Mouse (Mus musculus) myocyte (in vitro differentiated cells): ENCODE results near the gene Slc22a15. TPM values are rescaled to one million over a fixed set of nuclear protein-coding genes. Genes with fewer than 3 reads are reported as not detected.

ENCODE experiments used
- H3K27me3 ChIP-seq: one replicate; pipeline ENCODE4 v1.6.1; 2011; ENCODE audit not compliant: control insufficient read depth, insufficient read depth, insufficient read length
- H3K36me3 ChIP-seq: one replicate; pipeline ENCODE4 v1.6.1; 2011; ENCODE audit not compliant: control insufficient read depth, insufficient read depth
- H3K4me2 ChIP-seq: one replicate; pipeline ENCODE4 v1.6.1; 2011; ENCODE audit warnings: low read depth, control low read depth
- H3K4me3 ChIP-seq: one replicate; pipeline ENCODE4 v1.5.1; 2011; ENCODE audit warnings: mild to moderate bottlenecking, control low read depth, moderate library complexity
- H3K79me2 ChIP-seq: one replicate; pipeline ENCODE4 v1.6.1; 2011; ENCODE audit not compliant: control insufficient read depth, insufficient read depth
- H3ac ChIP-seq: one replicate; pipeline ENCODE4 v1.6.1; 2011; ENCODE audit not compliant: control insufficient read depth, insufficient read length
- CEBPB ChIP-seq: IDR thresholded peaks from 2 replicates; pipeline ENCODE4 v1.6.1; 2011; ENCODE audit warnings: mild to moderate bottlenecking, moderate library complexity; ENCODE audit not compliant: poor library complexity, insufficient read depth, severe bottlenecking
- E2F4 ChIP-seq: IDR thresholded peaks from one replicate; pipeline ENCODE4 v1.6.1; 2011; ENCODE audit warnings: mild to moderate bottlenecking, control low read depth, moderate library complexity; ENCODE audit not compliant: insufficient read depth
- MAX ChIP-seq: IDR thresholded peaks from one replicate; pipeline ENCODE4 v1.6.1; 2011; ENCODE audit warnings: low read depth, mild to moderate bottlenecking, control low read depth
- MYOD1 ChIP-seq, 3 experiments: IDR thresholded peaks; one replicate each; pipeline ENCODE4 v1.6.1; 2011; ENCODE audit warnings: control low read depth in 2 of 3, low read depth in 2 of 3, mild to moderate bottlenecking in 2 of 3, moderate library complexity in 1 of 3; ENCODE audit not compliant: insufficient read length in 2 of 3, control insufficient read depth in 1 of 3
- MYOG ChIP-seq, 3 experiments: IDR thresholded peaks; one replicate each; pipeline ENCODE4 v1.6.1; 2011; ENCODE audit warnings: control low read depth in 2 of 3, low read depth in 2 of 3, mild to moderate bottlenecking in 2 of 3; ENCODE audit not compliant: insufficient read length in 2 of 3, control insufficient read depth in 1 of 3, insufficient read depth in 1 of 3
- POLR2A ChIP-seq: IDR thresholded peaks from one replicate; pipeline ENCODE4 v1.6.1; 2011; ENCODE audit warnings: low read depth, mild to moderate bottlenecking, control low read depth, moderate library complexity; ENCODE audit not compliant: insufficient read length
- POLR2AphosphoS2 ChIP-seq: IDR thresholded peaks from one replicate; pipeline ENCODE4 v1.6.1; 2011; ENCODE audit warnings: low read depth, control low read depth; ENCODE audit not compliant: insufficient read length
- REST ChIP-seq: IDR thresholded peaks from one replicate; pipeline ENCODE4 v1.6.1; 2011; ENCODE audit warnings: mild to moderate bottlenecking, control low read depth, moderate library complexity; ENCODE audit not compliant: insufficient read depth, insufficient read length
- SRF ChIP-seq: IDR thresholded peaks from one replicate; pipeline ENCODE4 v1.6.1; 2011; ENCODE audit warnings: low read depth; ENCODE audit not compliant: control insufficient read depth, insufficient read length
- TCF12 ChIP-seq: IDR thresholded peaks from one replicate; pipeline ENCODE4 v1.6.1; 2011; ENCODE audit warnings: mild to moderate bottlenecking, control low read depth; ENCODE audit not compliant: poor library complexity, insufficient read depth, severe bottlenecking
- TCF3 ChIP-seq: IDR thresholded peaks from one replicate; pipeline ENCODE4 v1.6.1; 2011; ENCODE audit warnings: low read depth, control low read depth; ENCODE audit not compliant: insufficient read length
- USF1 ChIP-seq: IDR thresholded peaks from one replicate; pipeline ENCODE4 v1.6.1; 2011; ENCODE audit warnings: low read depth, mild to moderate bottlenecking, control low read depth, moderate library complexity
- polyA plus RNA-seq: library from polyadenylated mRNA; unstranded; fragments of >200 nt; fragmentation: generic; extraction: Trizol; gene quantifications from one replicate; pipeline ENCODE4 v1.2.1, GENCODE M21; 2012; ENCODE audit warnings: missing spikeins

Gene Slc22a15
- polyA plus RNA-seq, 1 experiment = 6.2 TPM

DNA sequence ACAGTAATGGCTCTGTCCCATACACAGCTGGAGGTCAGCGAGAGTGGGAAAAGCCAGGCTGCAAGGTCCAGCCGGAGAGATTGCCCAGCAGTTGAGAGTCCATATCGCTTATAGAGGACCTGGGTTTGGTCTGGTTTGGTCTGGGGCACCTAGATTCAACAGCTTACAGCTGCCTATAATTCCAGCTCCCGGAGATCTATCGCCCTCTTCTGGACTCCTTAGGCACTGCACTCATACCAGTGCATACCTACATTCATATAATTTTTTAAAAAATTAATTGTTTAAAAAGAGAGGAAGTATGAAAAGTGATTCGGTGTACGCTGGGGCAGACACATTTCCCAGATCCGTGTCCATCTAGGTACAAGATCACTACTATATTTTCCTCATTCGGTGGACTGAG lies 84.9 kb downstream of the Slc22a15 start:
- TF ChIP-seq REST = no peak
- no peak for TF ChIP-seq POLR2AphosphoS2
- no peak for TF ChIP-seq TCF3
- TF ChIP-seq TCF12 = no peak
- no peak for TF ChIP-seq SRF
- no peak for TF ChIP-seq MYOG (IDR thresholded peaks at IDR 0.05; ENCODE audit: control insufficient read depth in 1 of 3, insufficient read depth in 1 of 3, insufficient read length in 2 of 3, low read depth in 2 of 3)
- TF ChIP-seq E2F4 = no peak
- no peak for TF ChIP-seq MYOD1 (IDR thresholded peaks at IDR 0.05; ENCODE audit: control insufficient read depth in 1 of 3, insufficient read length in 2 of 3, low read depth in 2 of 3)
- no peak for TF ChIP-seq MAX
- no peak for TF ChIP-seq CEBPB
- TF ChIP-seq USF1 = no peak
- no peak for TF ChIP-seq POLR2A

DNA sequence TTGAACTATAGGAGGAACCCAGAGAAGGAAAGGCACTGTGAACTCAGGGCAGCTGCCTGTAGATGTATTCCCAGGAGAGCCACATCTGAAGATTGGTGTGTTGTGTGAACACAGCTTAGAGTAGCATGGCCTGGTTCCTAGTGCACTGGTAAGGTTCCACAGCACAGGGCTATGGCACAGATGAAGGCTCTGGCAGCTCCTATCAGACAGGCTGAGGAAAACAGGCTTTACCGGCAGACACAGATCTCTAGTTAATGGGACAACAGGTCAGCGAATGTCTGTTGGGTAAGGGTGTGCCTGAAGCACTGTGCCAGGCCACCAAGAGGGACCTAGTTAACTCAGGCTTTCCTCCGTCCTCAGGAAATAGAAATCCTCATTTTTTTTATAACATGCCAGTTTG lies 87.3 kb downstream of the Slc22a15 start:
- no peak overlapping the region for H3K4me3 ChIP-seq
- no peaks in the 10 kb centered on the region for H3K79me2 ChIP-seq
- TF ChIP-seq MYOD1 (IDR thresholded peaks at IDR 0.05; ENCODE audit: control insufficient read depth in 1 of 3, insufficient read length in 2 of 3, low read depth in 2 of 3) = no peak
- TF ChIP-seq E2F4 = no peak
- no peak for TF ChIP-seq POLR2A
- TF ChIP-seq SRF = no peak
- no peak for TF ChIP-seq MYOG (IDR thresholded peaks at IDR 0.05; ENCODE audit: control insufficient read depth in 1 of 3, insufficient read depth in 1 of 3, insufficient read length in 2 of 3, low read depth in 2 of 3)
- no peak for TF ChIP-seq TCF12
- TF ChIP-seq MAX = no peak
- no peak for TF ChIP-seq POLR2AphosphoS2
- TF ChIP-seq USF1 = no peak
- no peak overlapping the region for H3K4me2 ChIP-seq
- H3K36me3 ChIP-seq = no peaks in the 10 kb centered on the region
- no peak overlapping the region for H3ac ChIP-seq
- no peaks in the 10 kb centered on the region for H3K27me3 ChIP-seq

More for the DNA sequence above, 84.9 kb downstream of the Slc22a15 start:
- no peaks in the 10 kb centered on the region for H3K36me3 ChIP-seq
- no peak overlapping the region for H3ac ChIP-seq
- no peaks in the 10 kb centered on the region for H3K79me2 ChIP-seq
- H3K27me3 ChIP-seq = no peaks in the 10 kb centered on the region
- no peak overlapping the region for H3K4me3 ChIP-seq
- no peak overlapping the region for H3K4me2 ChIP-seq

DNA sequence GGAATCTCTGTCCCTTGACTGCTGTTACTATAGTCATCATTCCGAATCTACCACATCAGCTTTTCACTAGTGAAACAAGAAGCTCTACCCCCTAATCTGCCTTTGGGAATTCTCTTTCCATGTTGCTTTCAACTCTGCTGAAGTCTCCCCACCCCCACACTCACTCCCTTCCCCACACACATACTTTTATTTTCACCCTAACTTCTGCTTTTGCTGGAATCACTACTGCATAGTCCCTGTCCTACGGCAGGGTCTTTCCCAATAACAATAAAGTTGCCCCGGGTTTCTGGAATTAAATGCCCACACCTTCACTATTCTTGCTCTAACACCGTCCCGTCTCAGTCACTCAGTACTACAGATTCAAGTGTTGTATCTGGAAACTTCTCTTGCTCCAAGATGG lies 87.7 kb downstream of the Slc22a15 start:
- no peaks in the 10 kb centered on the region for H3K27me3 ChIP-seq
- TF ChIP-seq USF1 (no peak), POLR2A (no peak), MAX (no peak), E2F4 (no peak), TCF12 (no peak), CEBPB (no peak), MYOG (IDR thresholded peaks at IDR 0.05; ENCODE audit: control insufficient read depth in 1 of 3, insufficient read depth in 1 of 3, insufficient read length in 2 of 3, low read depth in 2 of 3) (no peak), POLR2AphosphoS2 (no peak), MYOD1 (IDR thresholded peaks at IDR 0.05; ENCODE audit: control insufficient read depth in 1 of 3, insufficient read length in 2 of 3, low read depth in 2 of 3) (no peak), SRF (no peak), REST (no peak), TCF3 (no peak)
- H3K4me3 ChIP-seq = no peak overlapping the region
- H3K79me2 ChIP-seq = no peaks in the 10 kb centered on the region
- H3K36me3 ChIP-seq = no peaks in the 10 kb centered on the region
- peak overlapping the region; percentile 71 for H3K4me2 ChIP-seq
- H3ac ChIP-seq = no peak overlapping the region

DNA sequence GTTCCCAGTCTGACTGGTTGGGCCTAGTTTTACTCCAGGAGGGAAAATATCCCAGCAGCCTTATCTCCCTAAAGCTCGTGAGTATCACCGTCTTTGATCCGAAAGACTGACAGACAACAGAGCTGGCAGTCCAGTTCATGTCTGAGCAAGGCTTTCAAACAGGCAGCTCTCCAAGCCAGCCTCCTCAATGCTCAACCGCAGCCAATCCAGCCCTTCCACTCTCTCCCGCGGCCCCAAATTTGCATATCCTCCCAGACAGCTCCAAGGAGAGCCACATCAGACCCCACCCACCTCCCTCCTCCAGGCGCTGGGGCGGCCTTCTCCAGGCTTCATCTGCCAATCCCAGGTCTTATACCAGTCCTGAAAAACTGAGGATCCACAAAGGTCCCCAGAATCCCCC lies 88.2 kb downstream of the Slc22a15 start:
- H3K36me3 ChIP-seq = no peaks in the 10 kb centered on the region
- H3K4me3 ChIP-seq = no peak overlapping the region
- no peak overlapping the region for H3ac ChIP-seq
- peak overlapping the region; percentile 71 for H3K4me2 ChIP-seq
- no peaks in the 10 kb centered on the region for H3K79me2 ChIP-seq
- no peaks in the 10 kb centered on the region for H3K27me3 ChIP-seq
- TF ChIP-seq E2F4 (no peak), POLR2AphosphoS2 (no peak), TCF12 (no peak), SRF (no peak), MYOG (IDR thresholded peaks at IDR 0.05; ENCODE audit: control insufficient read depth in 1 of 3, insufficient read depth in 1 of 3, insufficient read length in 2 of 3, low read depth in 2 of 3) (no peak), REST (no peak), USF1 (no peak), CEBPB (no peak), MYOD1 (IDR thresholded peaks at IDR 0.05; ENCODE audit: control insufficient read depth in 1 of 3, insufficient read length in 2 of 3, low read depth in 2 of 3) (no peak)

DNA sequence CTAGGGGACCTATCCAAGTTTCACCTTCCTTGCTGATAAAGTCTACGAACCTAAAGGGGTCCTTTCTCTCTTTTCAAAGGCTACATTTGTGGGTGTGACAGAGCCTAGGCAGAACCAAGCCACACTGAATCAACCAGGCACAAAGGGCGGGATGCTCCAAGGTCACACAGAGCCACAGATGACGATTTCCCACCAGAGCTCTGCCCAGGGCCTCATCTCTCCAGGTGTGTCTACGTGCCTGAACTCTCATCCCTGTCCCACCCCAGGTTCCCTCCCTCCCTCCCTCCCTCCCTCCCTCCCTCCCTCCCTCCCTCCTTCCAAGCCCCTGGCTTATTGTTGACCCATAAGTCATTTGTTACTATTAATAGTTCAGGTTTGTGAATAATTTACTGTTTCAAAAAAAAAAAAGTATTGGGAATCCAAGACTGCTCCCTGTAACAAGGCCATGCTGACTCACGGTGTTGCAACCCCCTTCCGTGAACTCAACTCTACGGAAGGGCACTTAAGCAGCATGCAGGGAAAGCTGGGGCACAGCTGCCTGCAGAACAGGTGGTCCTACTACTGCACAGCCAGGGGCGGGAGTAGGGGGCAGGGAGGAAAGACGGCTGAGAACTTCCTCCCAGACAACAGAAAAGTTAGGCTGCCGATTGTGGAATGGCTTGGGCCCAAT lies 92.9 kb downstream of the Slc22a15 start:
- TF ChIP-seq MYOD1 (IDR thresholded peaks at IDR 0.05; ENCODE audit: control insufficient read depth in 1 of 3, insufficient read length in 2 of 3, low read depth in 2 of 3) (peak; percentile 15 to 99 (median 98)), MYOG (IDR thresholded peaks at IDR 0.05; ENCODE audit: control insufficient read depth in 1 of 3, insufficient read depth in 1 of 3, insufficient read length in 2 of 3, low read depth in 2 of 3) (peak; percentile 45 to 98 (median 95)), E2F4 (no peak), CEBPB (peak; percentile 80), POLR2AphosphoS2 (no peak), TCF3 (peak; percentile 91), REST (no peak), TCF12 (peak; percentile 71), SRF (no peak), POLR2A (no peak)
- no peaks in the 10 kb centered on the region for H3K36me3 ChIP-seq
- H3K79me2 ChIP-seq = no peaks in the 10 kb centered on the region
- peak overlapping the region; percentile 61 for H3K4me2 ChIP-seq
- no peak overlapping the region for H3ac ChIP-seq
- H3K4me3 ChIP-seq = no peak overlapping the region
- no peaks in the 10 kb centered on the region for H3K27me3 ChIP-seq
